Mouse (Mus musculus): ENCODE data around the gene Banf2. TPM values are rescaled to one million over a fixed set of nuclear protein-coding genes. Genes with fewer than 3 reads are reported as not detected.
A peak's percentile ranks its signal among the peaks of the same experiment; 100 is the strongest.

The Banf2 gene
- polyA plus RNA-seq, 1 experiment from 2014 or later: not detected

DNA sequence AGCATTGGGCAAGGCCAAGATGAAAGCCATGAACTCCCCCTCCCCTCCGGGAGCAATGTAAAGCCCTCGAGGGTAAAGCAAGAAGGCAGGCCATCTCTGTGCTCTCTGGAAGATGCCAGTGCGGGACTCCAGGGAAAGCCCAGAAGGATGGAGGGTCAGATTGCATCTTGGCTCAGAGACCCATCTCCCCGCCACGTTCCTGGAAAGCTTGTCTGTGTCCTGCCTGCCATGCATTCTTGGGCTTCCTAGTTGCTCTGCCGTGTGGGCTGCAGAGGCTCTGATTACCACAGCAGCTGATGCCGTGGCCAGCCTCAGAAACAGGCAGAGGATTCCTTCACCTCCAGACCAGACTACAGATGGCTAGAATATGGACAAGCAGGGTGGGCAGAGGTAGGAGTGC is 37.6 kb downstream of the Banf2 start:
- Histone ChIP-seq H3K4me1 (ENCODE audit: insufficient read depth) (no peaks in the 10 kb centered on the region), H3K27ac (ENCODE audit: low read depth) (no peak overlapping the region)
- TF ChIP-seq CTCF (IDR thresholded peaks at IDR 0.05; ENCODE audit: low read depth): no peak

DNA sequence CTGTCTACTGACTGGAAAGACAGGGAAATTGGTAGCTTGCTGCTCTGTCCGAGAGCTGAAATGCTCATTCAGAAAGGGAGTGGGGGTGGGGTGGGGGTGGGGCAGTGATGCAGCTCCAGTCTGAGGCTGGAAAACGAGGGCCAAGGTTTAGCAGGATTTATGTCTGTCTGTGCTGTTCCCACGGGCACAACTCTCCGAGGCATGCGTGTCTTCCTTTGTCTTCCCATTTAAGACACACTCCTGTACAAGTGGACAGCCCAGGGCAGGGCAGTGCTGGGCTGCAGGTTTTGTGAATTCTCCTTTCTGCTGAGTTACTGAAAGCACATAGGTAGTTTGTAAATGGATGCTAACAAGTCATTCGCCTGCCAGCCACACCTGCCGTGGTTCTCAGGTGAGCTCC is 39.8 kb downstream of the Banf2 start:
- TF ChIP-seq CTCF (IDR thresholded peaks at IDR 0.05; ENCODE audit: low read depth): no peak
- H3K4me1 ChIP-seq (ENCODE audit: insufficient read depth): no peaks in the 10 kb centered on the region
- DNase-seq (no peak), ATAC-seq (ENCODE audit: insufficient read depth) (no peak)
- H3K9me3 ChIP-seq (ENCODE audit: low read depth, low read length): no peaks in the 10 kb centered on the region
- H3K9ac ChIP-seq: no peak overlapping the region
- WGBS: 48% methylated on average over 7 of the region's 7 CpGs
- H3K36me3 ChIP-seq (ENCODE audit: insufficient read depth): no peaks in the 10 kb centered on the region
- H3K27me3 ChIP-seq (ENCODE audit: insufficient read depth, low read length): no peaks in the 10 kb centered on the region
- no peak overlapping the region for H3K4me2 ChIP-seq
- H3K4me3 ChIP-seq (ENCODE audit: low read depth, low read length): no peak overlapping the region
- H3K27ac ChIP-seq (ENCODE audit: low read depth): no peak overlapping the region

More for the DNA sequence above, 37.6 kb downstream of the Banf2 start:
- Histone ChIP-seq H3K36me3 (ENCODE audit: insufficient read depth) (no peaks in the 10 kb centered on the region), H3K9me3 (ENCODE audit: low read depth, low read length) (no peaks in the 10 kb centered on the region), H3K27me3 (ENCODE audit: insufficient read depth, low read length) (no peaks in the 10 kb centered on the region), H3K9ac (no peak overlapping the region), H3K4me2 (no peak overlapping the region), H3K4me3 (ENCODE audit: low read depth, low read length) (no peak overlapping the region)
- 48% methylated on average over 7 of the region's 7 CpGs for WGBS
- ATAC-seq (ENCODE audit: insufficient read depth): no peak
- DNase-seq: no peak

DNA sequence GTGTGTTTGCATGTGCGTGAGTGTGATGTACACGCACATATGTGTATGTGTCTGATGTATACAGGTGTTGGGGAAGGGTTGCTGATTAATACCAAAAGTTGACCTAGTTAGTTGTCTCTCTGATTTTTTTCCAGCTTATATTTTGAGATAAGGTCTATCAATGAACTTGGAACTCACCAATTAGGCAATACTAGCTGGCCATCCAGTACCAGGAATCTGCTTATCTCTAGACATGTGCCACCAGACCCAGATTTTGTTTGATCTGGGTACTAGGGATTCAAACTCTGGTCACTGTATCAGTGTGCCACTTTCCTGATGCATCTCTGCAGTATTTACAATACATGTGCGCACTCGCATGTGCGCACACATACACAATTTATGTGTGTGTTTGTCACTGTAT is 41.2 kb downstream of the Banf2 start:
- H3K9me3 ChIP-seq (ENCODE audit: low read depth, low read length): no peaks in the 10 kb centered on the region
- no peak for TF ChIP-seq CTCF (IDR thresholded peaks at IDR 0.05; ENCODE audit: low read depth)
- H3K27ac ChIP-seq (ENCODE audit: low read depth): no peak overlapping the region
- no peaks in the 10 kb centered on the region for H3K36me3 ChIP-seq (ENCODE audit: insufficient read depth)
- ATAC-seq (ENCODE audit: insufficient read depth): no peak
- WGBS: 96% methylated on average over 5 of the region's 5 CpGs
- DNase-seq: no peak
- H3K9ac ChIP-seq: no peak overlapping the region
- no peaks in the 10 kb centered on the region for H3K4me1 ChIP-seq (ENCODE audit: insufficient read depth)
- no peaks in the 10 kb centered on the region for H3K27me3 ChIP-seq (ENCODE audit: insufficient read depth, low read length)
- no peak overlapping the region for H3K4me2 ChIP-seq
- H3K4me3 ChIP-seq (ENCODE audit: low read depth, low read length): no peak overlapping the region

DNA sequence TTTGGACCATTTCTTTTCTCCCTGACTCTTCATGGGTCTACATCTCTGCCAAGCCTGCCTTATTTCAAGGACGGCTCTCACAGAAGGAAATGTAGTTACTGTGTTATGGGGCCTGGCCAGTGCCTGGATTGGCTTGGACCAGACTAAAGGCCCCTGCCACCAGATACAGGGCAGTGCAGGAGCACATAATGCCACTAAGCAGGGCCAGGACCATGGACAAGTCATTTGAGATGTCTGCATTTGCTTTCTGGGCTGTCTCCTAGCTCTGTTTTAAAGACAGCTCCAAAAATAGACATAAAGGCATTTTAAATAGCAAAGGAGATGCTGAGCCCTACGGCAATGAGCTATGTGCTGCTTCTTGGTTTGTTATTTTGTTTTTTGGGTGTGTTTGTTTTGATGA is 43.8 kb downstream of the Banf2 start:
- H3K27ac ChIP-seq (ENCODE audit: low read depth): no peak overlapping the region
- 71% methylated on average over 2 of the region's 2 CpGs for WGBS
- H3K4me3 ChIP-seq (ENCODE audit: low read depth, low read length): no peak overlapping the region
- no peak for DNase-seq
- no peak overlapping the region for H3K4me2 ChIP-seq
- ATAC-seq (ENCODE audit: insufficient read depth): no peak
- H3K9ac ChIP-seq: no peak overlapping the region
- H3K9me3 ChIP-seq (ENCODE audit: low read depth, low read length): no peaks in the 10 kb centered on the region
- no peaks in the 10 kb centered on the region for H3K4me1 ChIP-seq (ENCODE audit: insufficient read depth)
- H3K36me3 ChIP-seq (ENCODE audit: insufficient read depth): no peaks in the 10 kb centered on the region
- H3K27me3 ChIP-seq (ENCODE audit: insufficient read depth, low read length): no peaks in the 10 kb centered on the region
- TF ChIP-seq CTCF (IDR thresholded peaks at IDR 0.05; ENCODE audit: low read depth): no peak

DNA sequence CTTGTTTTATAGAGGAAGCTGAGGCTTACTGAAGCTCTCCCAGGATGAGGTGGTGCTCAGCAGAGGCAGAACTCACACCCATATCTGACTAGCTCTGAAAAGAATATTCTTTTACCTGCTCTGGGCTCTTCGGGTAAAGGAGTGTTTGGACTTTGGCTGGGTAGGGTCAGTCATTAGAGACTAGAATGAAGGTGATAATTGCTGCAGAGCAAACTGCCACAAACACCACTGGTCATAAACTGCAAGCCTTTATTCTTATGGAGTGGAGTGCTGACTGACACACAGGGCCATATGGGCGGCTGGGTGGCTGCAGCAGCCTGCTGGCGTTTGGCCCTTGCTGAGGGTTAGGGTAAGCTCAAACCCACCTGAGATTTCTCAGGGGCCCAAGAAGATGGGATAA is 46.0 kb downstream of the Banf2 start:
- H3K4me2 ChIP-seq: no peak overlapping the region
- no peaks in the 10 kb centered on the region for H3K27me3 ChIP-seq (ENCODE audit: insufficient read depth, low read length)
- 75% methylated on average over 3 of the region's 3 CpGs for WGBS
- DNase-seq: no peak
- no peak for ATAC-seq (ENCODE audit: insufficient read depth)
- H3K9me3 ChIP-seq (ENCODE audit: low read depth, low read length): no peaks in the 10 kb centered on the region
- TF ChIP-seq CTCF (IDR thresholded peaks at IDR 0.05; ENCODE audit: low read depth): no peak
- H3K9ac ChIP-seq: no peak overlapping the region
- no peak overlapping the region for H3K4me3 ChIP-seq (ENCODE audit: low read depth, low read length)
- no peaks in the 10 kb centered on the region for H3K4me1 ChIP-seq (ENCODE audit: insufficient read depth)
- H3K27ac ChIP-seq (ENCODE audit: low read depth): no peak overlapping the region
- H3K36me3 ChIP-seq (ENCODE audit: insufficient read depth): no peaks in the 10 kb centered on the region

DNA sequence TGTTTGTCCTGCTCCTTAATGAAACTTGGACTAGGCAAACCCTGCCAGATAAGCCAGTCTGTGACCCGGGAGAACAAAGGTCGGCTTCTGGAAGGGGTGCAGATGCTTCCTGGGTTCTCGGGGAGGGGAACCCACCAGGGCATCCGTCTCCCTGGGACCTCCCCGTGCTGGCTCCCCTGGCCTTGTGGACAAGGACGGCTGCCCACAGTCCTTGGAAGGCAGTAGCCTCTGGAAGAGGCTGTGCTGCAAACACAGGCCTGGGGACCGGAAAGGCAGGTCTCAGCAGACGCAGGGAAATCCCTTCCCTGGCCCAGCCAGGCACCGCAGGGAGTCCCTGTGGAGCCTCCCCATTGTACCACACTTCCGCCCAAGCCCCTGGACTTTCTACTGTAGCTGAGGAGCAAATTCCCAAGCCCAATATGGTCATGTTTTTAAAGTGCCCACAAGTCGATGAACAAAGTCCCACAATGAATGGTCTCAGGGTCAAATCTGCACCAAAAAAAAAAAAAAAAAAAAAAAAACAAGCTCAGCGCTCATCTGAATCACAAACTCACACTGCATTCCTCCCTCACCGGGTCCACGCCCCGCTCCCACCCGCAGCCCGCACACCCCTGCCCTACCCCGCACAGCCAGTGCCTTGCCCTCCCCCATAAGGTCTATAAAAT is 53.5 kb downstream of the Banf2 start:
- no peaks in the 10 kb centered on the region for H3K36me3 ChIP-seq (ENCODE audit: insufficient read depth)
- peak; percentile 69; the same call in 1 of the 2 replicates for ATAC-seq (ENCODE audit: insufficient read depth)
- H3K27me3 ChIP-seq (ENCODE audit: insufficient read depth, low read length): no peaks in the 10 kb centered on the region
- 0 out of 2 replicates have a peak, but pooled peaks cover 7% of the 10 kb centered on the region for H3K4me1 ChIP-seq (ENCODE audit: insufficient read depth)
- TF ChIP-seq CTCF (IDR thresholded peaks at IDR 0.05; ENCODE audit: low read depth): no peak
- 28% methylated on average over 18 of the region's 18 CpGs for WGBS
- H3K4me3 ChIP-seq (ENCODE audit: low read depth, low read length): no peak overlapping the region
- peak; percentile 66 for DNase-seq
- H3K9me3 ChIP-seq (ENCODE audit: low read depth, low read length): no peaks in the 10 kb centered on the region
- peak overlapping the region; percentile 13; the same call in 1 of the 2 replicates for H3K9ac ChIP-seq
- H3K27ac ChIP-seq (ENCODE audit: low read depth): peak overlapping the region; percentile 54; the same call in 1 of the 2 replicates
- no peak overlapping the region for H3K4me2 ChIP-seq

DNA sequence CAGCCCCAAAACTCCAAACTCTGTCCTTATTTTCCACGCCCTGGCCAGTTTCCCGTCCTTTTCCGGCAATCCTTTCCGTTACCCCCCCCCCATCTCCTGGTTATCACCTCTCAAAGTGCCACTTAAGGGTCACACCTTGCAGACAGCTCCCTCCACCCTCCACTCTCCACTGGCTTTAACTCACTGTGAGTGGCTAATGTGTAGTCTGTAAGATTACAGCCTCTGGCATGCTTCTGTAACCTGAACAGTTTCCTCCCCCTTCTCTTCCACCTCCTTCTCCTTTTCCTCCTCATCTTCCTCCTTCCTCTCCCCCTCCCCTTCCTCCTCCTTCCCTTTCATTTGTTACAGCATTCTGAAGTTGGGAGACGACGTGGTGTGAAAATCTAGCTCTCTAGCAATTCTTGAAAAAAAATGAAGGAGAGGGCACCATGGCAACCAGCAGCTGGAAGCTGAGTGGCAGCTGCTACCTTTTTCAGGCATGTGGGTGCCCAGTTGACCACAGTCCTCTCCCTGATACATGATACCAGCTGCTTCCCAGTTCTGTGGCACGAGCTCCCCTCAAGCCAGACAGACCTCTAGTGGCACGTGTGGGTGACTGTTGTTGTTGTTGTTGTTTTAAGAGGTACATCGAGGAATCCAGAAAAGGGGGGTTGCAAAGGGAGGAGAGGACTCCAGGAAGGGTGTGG is 55.2 kb downstream of the Banf2 start:
- no peak for TF ChIP-seq CTCF (IDR thresholded peaks at IDR 0.05; ENCODE audit: low read depth)
- 0 out of 2 replicates have a peak, but pooled peaks have one; percentile 45 for ATAC-seq (ENCODE audit: insufficient read depth)

More for the DNA sequence above, 55.2 kb downstream of the Banf2 start:
- WGBS: 38% methylated on average over 9 of the region's 9 CpGs
- Histone ChIP-seq H3K27ac (ENCODE audit: low read depth) (no peak overlapping the region), H3K27me3 (ENCODE audit: insufficient read depth, low read length) (no peaks in the 10 kb centered on the region), H3K4me1 (ENCODE audit: insufficient read depth) (0 out of 2 replicates have a peak, but pooled peaks cover 7% of the 10 kb centered on the region), H3K9me3 (ENCODE audit: low read depth, low read length) (no peaks in the 10 kb centered on the region), H3K4me2 (no peak overlapping the region), H3K36me3 (ENCODE audit: insufficient read depth) (no peaks in the 10 kb centered on the region), H3K9ac (no peak overlapping the region), H3K4me3 (ENCODE audit: low read depth, low read length) (no peak overlapping the region)
- DNase-seq: no peak
